Mouse (Mus musculus) stomach, embryonic 15.5 days (tissue): ENCODE measurements around the gene Ptgr1. TPM values are rescaled to one million over a fixed set of nuclear protein-coding genes. Genes with fewer than 3 reads are reported as not detected.

Experiments
- polyA plus RNA-seq: library from polyadenylated mRNA; unstranded; fragments of >200 nt; fragmentation: Nextera tagmentation; extraction: Ambion mirVana; gene quantifications from 2 replicates; pipeline ENCODE4 v1.2.1, GENCODE M21; 2015

The Ptgr1 gene
- polyA plus RNA-seq, 1 experiment from 2014 or later: 66.3 TPM

Other genes with a start within 250 kb of the Ptgr1 start
- gene Olfr267, start 199.4 kb downstream of the Ptgr1 start, polyA plus RNA-seq: 0.05 TPM in 1 of 2 replicates, not detected in the other
- gene Ecpas, start 74.4 kb downstream of the Ptgr1 start, polyA plus RNA-seq: 29.1 and 31.8 TPM in 2 replicates
- gene Zkscan16, start 43.5 kb downstream of the Ptgr1 start, polyA plus RNA-seq: 0.49 and 0.62 TPM in 2 replicates
- gene Dnajc25, start 7.9 kb upstream of the Ptgr1 start, polyA plus RNA-seq: 11.4 and 13.0 TPM in 2 replicates
- 15.2 and 21.9 TPM in 2 replicates for gene Gm20503, start 16.1 kb upstream of the Ptgr1 start, polyA plus RNA-seq
- 108 and 125 TPM in 2 replicates for gene Gng10, start 48.0 kb upstream of the Ptgr1 start, polyA plus RNA-seq
- gene AI481877, start 151.9 kb upstream of the Ptgr1 start, polyA plus RNA-seq: 0.05 TPM in 1 of 2 replicates, not detected in the other
- gene Ugcg, start 202.1 kb upstream of the Ptgr1 start, polyA plus RNA-seq: 9.7 and 11.4 TPM in 2 replicates